Mouse (Mus musculus): ENCODE data around the gene 3110082J24Rik. TPM values are rescaled to one million over a fixed set of nuclear protein-coding genes. Genes with fewer than 3 reads are reported as not detected.
A peak's percentile ranks its signal among the peaks of the same experiment; 100 is the strongest.

Gene 3110082J24Rik
- total and polyA plus RNA-seq, 3 experiments, result not detected

GRCm38 (mm10) chr5:30092701-30093100 lies 13.2 kb downstream of the 3110082J24Rik start:
- Histone ChIP-seq H3K36me3 (ENCODE audit: control insufficient read depth in 1 of 2, insufficient read depth in 2 of 2, low read length in 2 of 2) (no peaks in the 10 kb centered on the region), H3K4me1 (ENCODE audit: control insufficient read depth in 1 of 2, insufficient read depth in 2 of 2, low read length in 2 of 2) (no peaks in the 10 kb centered on the region), H3K4me3 (ENCODE audit: control insufficient read depth in 1 of 2, insufficient read depth in 1 of 2, low read depth in 2 of 2, low read length in 2 of 2) (peak overlapping the region in 1 of 2 experiments; percentile 19; a peak in 1 of 4 replicates), H3K9me3 (replicated peaks; ENCODE audit: insufficient read depth, low read length) (no peaks in the 10 kb centered on the region), H3K27ac (ENCODE audit: control insufficient read depth, low read depth, low read length) (no peak overlapping the region), H3K9ac (ENCODE audit: control insufficient read depth, low read depth, low read length, poor library complexity, severe bottlenecking) (no peak overlapping the region), H3K27me3 (ENCODE audit: control insufficient read depth in 1 of 2, insufficient read depth in 2 of 2, low read length in 2 of 2) (no peaks in the 10 kb centered on the region; a peak in 1 of 4 replicates), H3K79me2 (ENCODE audit: control insufficient read depth, insufficient read depth, low read length, poor library complexity) (no peaks in the 10 kb centered on the region)
- DNase-seq (ENCODE audit: low read depth, low spot score), result no peak
- TF ChIP-seq SMC3 (IDR thresholded peaks at IDR 0.05; ENCODE audit: low read depth, low read length) (no peak), MYC (IDR thresholded peaks at IDR 0.05; ENCODE audit: low read depth, low read length) (no peak), KAT2A (conservative IDR thresholded peaks at IDR 0.05; ENCODE audit: low read depth, low read length) (no peak)

GRCm38 (mm10) chr5:30072825-30073821 lies 32.8 kb downstream of the 3110082J24Rik start, which contains the start of gene Tyms:
Gene Tyms (minus strand): TSS chr5:30073617.
- Histone ChIP-seq H3K27me3 (ENCODE audit: control insufficient read depth in 1 of 2, insufficient read depth in 2 of 2, low read length in 2 of 2) (no peaks in the 10 kb centered on the region), H3K27ac (ENCODE audit: control insufficient read depth, low read depth, low read length) (peak within 1 kb of the TSS; percentile 73), H3K4me3 (ENCODE audit: control insufficient read depth in 1 of 2, insufficient read depth in 1 of 2, low read depth in 2 of 2, low read length in 2 of 2) (peak within 1 kb of the TSS; percentile 61 to 79), H3K4me1 (ENCODE audit: control insufficient read depth in 1 of 2, insufficient read depth in 2 of 2, low read length in 2 of 2) (peaks cover 0 to 14% of the 10 kb centered on the region in 2 experiments; a peak in 3 of 4 replicates), H3K79me2 (ENCODE audit: control insufficient read depth, insufficient read depth, low read length, poor library complexity) (peaks cover 19% of the 10 kb centered on the region), H3K9ac (ENCODE audit: control insufficient read depth, low read depth, low read length, poor library complexity, severe bottlenecking) (peak within 1 kb of the TSS; percentile 75), H3K36me3 (ENCODE audit: control insufficient read depth in 1 of 2, insufficient read depth in 2 of 2, low read length in 2 of 2) (peaks cover 4 to 24% of the 10 kb centered on the region in 2 experiments), H3K9me3 (replicated peaks; ENCODE audit: insufficient read depth, low read length) (no peaks in the 10 kb centered on the region)
- DNase-seq (ENCODE audit: low read depth, low spot score), result peak; percentile 96
- TF ChIP-seq MYC (IDR thresholded peaks at IDR 0.05; ENCODE audit: low read depth, low read length) (peak; percentile 64; the same call in 1 of the 2 replicates), GATA1 (IDR thresholded peaks at IDR 0.05; ENCODE audit: low read depth, low read length) (peak; percentile 75), POLR2AphosphoS2 (IDR thresholded peaks at IDR 0.05; ENCODE audit: low read length) (peak; percentile 94), JUND (IDR thresholded peaks at IDR 0.05; ENCODE audit: low read depth, low read length) (no peak), USF1 (IDR thresholded peaks at IDR 0.05; ENCODE audit: low read depth, low read length) (peak; percentile 95), MAZ (IDR thresholded peaks at IDR 0.05; ENCODE audit: low read depth, low read length) (no peak), BHLHE40 (IDR thresholded peaks at IDR 0.05; ENCODE audit: borderline replicate concordance, low read depth, low read length) (peak; percentile 88), ELF1 (IDR thresholded peaks at IDR 0.05; ENCODE audit: low read depth, low read length) (peak; percentile 79), TCF12 (IDR thresholded peaks at IDR 0.05; ENCODE audit: low read depth, low read length) (peak; percentile 71), ZMIZ1 (IDR thresholded peaks at IDR 0.05; ENCODE audit: low read depth, low read length) (peak; percentile 91), MEF2A (IDR thresholded peaks at IDR 0.05; ENCODE audit: extremely low read depth, insufficient replicate concordance, low read depth, low read length, poor library complexity, severe bottlenecking) (no peak), TBP (IDR thresholded peaks at IDR 0.05; ENCODE audit: low read depth, low read length) (peak; percentile 87), MAFK (IDR thresholded peaks at IDR 0.05; ENCODE audit: borderline replicate concordance, low read depth, low read length) (no peak), KAT2A (conservative IDR thresholded peaks at IDR 0.05; ENCODE audit: low read depth, low read length) (0 out of 2 replicates have a peak, but pooled peaks have one; percentile 9), MYB (IDR thresholded peaks at IDR 0.05; ENCODE audit: low read depth, low read length) (no peak), POLR2A (IDR thresholded peaks at IDR 0.05; ENCODE audit: control insufficient read depth in 1 of 2, insufficient read depth in 1 of 2, low read depth in 1 of 2, low read length in 2 of 2, poor library complexity in 1 of 2) (peak; percentile 93 to 98), CHD2 (IDR thresholded peaks at IDR 0.05; ENCODE audit: low read length) (no peak), NELFE (IDR thresholded peaks at IDR 0.05; ENCODE audit: low read depth, low read length) (peak; percentile 97), NRF1 (IDR thresholded peaks at IDR 0.05; ENCODE audit: insufficient read depth, low read depth, low read length, poor library complexity, severe bottlenecking) (peak; percentile 75), UBTF (IDR thresholded peaks at IDR 0.05; ENCODE audit: borderline replicate concordance, insufficient read depth, low read depth, low read length) (no peak), POLR2AphosphoS5 (IDR thresholded peaks at IDR 0.05; ENCODE audit: borderline replicate concordance, low read depth, low read length) (0 out of 2 replicates have a peak, but pooled peaks have one; percentile 60), ZNF384 (IDR thresholded peaks at IDR 0.05; ENCODE audit: low read depth, low read length) (no peak), MAX (IDR thresholded peaks at IDR 0.05; ENCODE audit: low read length) (peak; percentile 91), ZKSCAN1 (IDR thresholded peaks at IDR 0.05; ENCODE audit: low read depth, low read length) (no peak), TAL1 (IDR thresholded peaks at IDR 0.05; ENCODE audit: low read length) (no peak), CHD1 (IDR thresholded peaks at IDR 0.05; ENCODE audit: low read depth, low read length) (0 out of 2 replicates have a peak, but pooled peaks have one; percentile 61), CTCF (IDR thresholded peaks at IDR 0.05 in 2 of 3, conservative IDR thresholded peaks at IDR 0.05 in 1 of 3; ENCODE audit: control insufficient read depth in 1 of 3, insufficient read depth in 1 of 3, low read depth in 2 of 3, low read length in 3 of 3, poor library complexity in 1 of 3, severe bottlenecking in 1 of 3) (0 out of 6 replicates have a peak, but pooled peaks of 1 of the 3 experiments have one; percentile 8)
